Mouse (Mus musculus): ENCODE measurements at regions not wholly inside any gene's neighbourhood (a gene's known extent, or its start where the extent isn't known, plus 50 kb on each side); places are given as distances from the start of the nearest gene placed in this dataset.
A peak's percentile ranks its signal among the peaks of the same experiment; 100 is the strongest.
"Not testable (repeated sequence)": the region's sequence is repeated elsewhere in the genome, so short reads cannot be mapped to it uniquely, and the experiment has no call there.

DNA sequence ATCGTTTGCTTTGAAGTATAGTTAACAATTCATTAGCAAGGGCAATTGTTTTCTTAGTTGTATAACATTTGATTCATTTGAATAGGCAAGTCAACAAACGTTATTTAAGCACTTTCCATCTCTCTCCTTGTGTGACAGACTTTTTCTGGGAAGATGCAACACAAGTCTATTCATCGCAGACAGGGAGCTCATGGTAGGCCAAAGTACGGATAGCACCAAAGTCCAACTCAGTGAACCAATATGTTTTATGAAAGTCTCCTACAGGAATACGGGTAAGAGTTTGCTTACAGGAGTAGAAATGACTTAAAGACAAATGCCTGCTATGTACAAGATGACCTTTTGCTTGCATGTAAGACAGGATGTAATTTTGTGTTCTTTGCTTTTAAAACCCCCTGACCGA lies 325.4 kb downstream of the Kif20b start:
- no peak for DNase-seq (ENCODE audit: low spot score in 2 of 2)
- intact Hi-C loops (cut with DNase I): no loop called here

DNA sequence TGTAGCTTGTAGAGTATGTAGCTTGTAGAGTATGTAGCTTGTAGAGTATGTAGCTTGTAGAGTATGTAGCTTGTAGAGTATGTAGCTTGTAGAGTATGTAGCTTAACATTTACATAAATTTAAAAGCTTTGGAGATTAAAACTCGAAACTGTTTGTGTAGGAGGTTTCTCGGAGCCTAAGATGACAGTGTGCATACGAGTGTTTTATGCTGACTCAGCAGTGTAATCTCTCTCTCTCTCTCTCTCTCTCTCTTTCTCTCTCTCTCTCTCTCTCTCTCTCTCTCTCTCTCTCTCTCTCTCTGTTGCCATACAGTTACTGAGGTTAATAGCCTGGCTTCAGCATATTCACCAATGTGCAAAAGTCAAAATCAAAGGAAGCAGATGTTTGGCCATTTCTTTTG lies 336.5 kb downstream of the Kif20b start:
- DNase-seq (ENCODE audit: low spot score in 2 of 2); intact Hi-C loops (cut with DNase I): not testable (repeated sequence)

GRCm38 (mm10) chr19:35263101-35263500 lies 340.9 kb downstream of the Kif20b start:
- no peak for DNase-seq (ENCODE audit: low spot score in 2 of 2)

GRCm38 (mm10) chr19:35278395-35278794 lies 356.2 kb downstream of the Kif20b start:
- intact Hi-C loops (cut with DNase I): no loop called here
- no peak for DNase-seq (ENCODE audit: low spot score in 2 of 2)

More at GRCm38 (mm10) chr19:35263101-35263500, 340.9 kb downstream of the Kif20b start:
- intact Hi-C loops (cut with DNase I): no loop called here

- DNase-seq (ENCODE audit: low spot score in 2 of 2): no peak
- intact Hi-C loops (cut with DNase I): no loop called here
Measured at GRCm38 (mm10) chr19:35282775-35283447, 360.8 kb downstream of the Kif20b start.

GRCm38 (mm10) chr19:35298846-35299245 lies 376.7 kb downstream of the Kif20b start:
- no peak for DNase-seq (ENCODE audit: low spot score in 2 of 2)
- intact Hi-C loops (cut with DNase I): no loop called here

DNA sequence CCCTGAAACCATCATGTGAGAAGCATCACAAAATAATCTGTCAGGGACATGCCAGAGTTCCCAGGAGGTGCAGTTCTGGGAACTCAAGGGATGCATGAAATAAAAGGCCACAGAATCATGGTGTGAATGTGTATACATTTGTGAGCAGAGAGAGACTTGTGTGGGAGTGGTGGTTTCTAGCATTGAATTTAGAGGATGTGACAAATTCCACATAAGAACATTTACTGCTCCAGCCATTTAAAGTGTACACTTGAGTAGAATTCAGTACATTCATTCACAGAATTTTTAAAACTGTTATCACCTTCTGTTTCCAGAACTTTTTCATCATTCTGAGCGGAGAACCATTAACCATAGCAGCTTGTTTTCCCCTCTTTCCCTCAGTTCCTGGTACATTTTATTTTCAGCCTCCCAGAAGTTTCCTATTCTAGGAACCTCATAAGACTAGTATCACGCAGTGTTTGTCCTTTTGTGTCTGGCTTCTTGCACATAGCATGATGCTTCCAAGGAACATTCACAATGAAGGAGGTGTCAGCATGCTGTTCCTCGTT lies 380.6 kb downstream of the Kif20b start:
- intact Hi-C loops (cut with DNase I): loop anchor here (2.0 kb wide), 1 partner anchor 140 kb away; no protein-coding TSS in a partner anchor

More for the DNA sequence above, 380.6 kb downstream of the Kif20b start:
- DNase-seq (ENCODE audit: low spot score in 2 of 2): peak in 1 of 2 experiments; percentile 65

Small RNA genes lying in the stretch of these regions (microRNA-seq; reads per million reads assigned to microRNA genes)
- gene Gm23075: 0 reads per million in 2 experiments

All from left cerebral cortex, postnatal 25 days (tissue).